Mouse (Mus musculus) MEL (cell line): ENCODE measurements around the gene Aplp2. TPM values are rescaled to one million over a fixed set of nuclear protein-coding genes. Genes with fewer than 3 reads are reported as not detected.

Experiments
- DNase-seq: peaks from one replicate; pipeline ENCODE4 v3.0.0; 2011; ENCODE audit warnings: low read depth, low spot score
- H3K27ac ChIP-seq: 2 replicates; pipeline ENCODE4 v1.5.1; 2012; ENCODE audit warnings: low read depth, mild to moderate bottlenecking, control low read depth, low read length, moderate library complexity; ENCODE audit not compliant: control insufficient read depth
- H3K27me3 ChIP-seq, 2 experiments: fragments of 150-350 bp in 1 of 2; sonication (generic) in 1 of 2; 2 replicates each; pipeline ENCODE4 v1.6.1; 2012; ENCODE audit warnings: low read length in 2 of 2, mild to moderate bottlenecking in 2 of 2, improper control_type of control experiment in 1 of 2, moderate library complexity in 1 of 2; ENCODE audit not compliant: insufficient read depth in 2 of 2, control insufficient read depth in 1 of 2
- H3K36me3 ChIP-seq, 2 experiments: 2 replicates each; pipeline ENCODE4 v1.6.1; 2012 to 2014; ENCODE audit warnings: low read length in 2 of 2, improper control_type of control experiment in 1 of 2, inconsistent platforms in 1 of 2, mild to moderate bottlenecking in 1 of 2; ENCODE audit not compliant: insufficient read depth in 2 of 2, control insufficient read depth in 1 of 2
- H3K4me1 ChIP-seq, 2 experiments: fragments of 150-350 bp in 1 of 2; sonication (generic) in 1 of 2; 2 replicates each; pipeline ENCODE4 v1.6.1; 2012; ENCODE audit warnings: low read length in 2 of 2, improper control_type of control experiment in 1 of 2, mild to moderate bottlenecking in 1 of 2; ENCODE audit not compliant: insufficient read depth in 2 of 2, control insufficient read depth in 1 of 2
- H3K4me3 ChIP-seq, 2 experiments: fragments of 150-350 bp in 1 of 2; sonication (generic) in 1 of 2; 2 replicates each; pipeline ENCODE4 v1.5.1; 2012; ENCODE audit warnings: low read depth in 2 of 2, low read length in 2 of 2, mild to moderate bottlenecking in 2 of 2, moderate library complexity in 2 of 2, control low read depth in 1 of 2, improper control_type of control experiment in 1 of 2; ENCODE audit not compliant: control insufficient read depth in 1 of 2, insufficient read depth in 1 of 2
- H3K79me2 ChIP-seq: 2 replicates; pipeline ENCODE4 v1.6.1; 2012; ENCODE audit warnings: mild to moderate bottlenecking, low read length, moderate library complexity; ENCODE audit not compliant: control insufficient read depth, poor library complexity, insufficient read depth
- H3K9ac ChIP-seq: 2 replicates; pipeline ENCODE4 v1.6.1; 2012; ENCODE audit warnings: low read depth, mild to moderate bottlenecking, control low read depth, low read length, moderate library complexity; ENCODE audit not compliant: control insufficient read depth, poor library complexity, severe bottlenecking
- H3K9me3 ChIP-seq: fragments of 150-350 bp; sonication (generic); replicated peaks from 2 replicates; pipeline ENCODE4 v1.6.1; 2012; ENCODE audit warnings: mild to moderate bottlenecking, low read length, improper control_type of control experiment, moderate library complexity; ENCODE audit not compliant: insufficient read depth
- BHLHE40 ChIP-seq: IDR thresholded peaks from 2 replicates; pipeline ENCODE4 v1.6.1; 2012; ENCODE audit warnings: low read depth, mild to moderate bottlenecking, inconsistent platforms, low read length, improper control_type of control experiment, borderline replicate concordance
- CHD2 ChIP-seq: IDR thresholded peaks from 2 replicates; pipeline ENCODE4 v1.6.1; 2011; ENCODE audit warnings: low read length, improper control_type of control experiment
- CTCF ChIP-seq, 3 experiments: IDR thresholded peaks in 2 of 3; conservative IDR thresholded peaks in 1 of 3; 2 replicates each; pipeline ENCODE4 v1.5.1; 2011 to 2012; ENCODE audit warnings: low read length in 3 of 3, low read depth in 2 of 3, mild to moderate bottlenecking in 2 of 3, improper control_type of control experiment in 1 of 3, inconsistent platforms in 1 of 3, mixed read lengths in 1 of 3, moderate library complexity in 1 of 3; ENCODE audit not compliant: control insufficient read depth in 1 of 3, insufficient read depth in 1 of 3, poor library complexity in 1 of 3, severe bottlenecking in 1 of 3
- ELF1 ChIP-seq: IDR thresholded peaks from 2 replicates; pipeline ENCODE4 v1.6.1; 2014; ENCODE audit warnings: low read depth, mild to moderate bottlenecking, inconsistent platforms, low read length, improper control_type of control experiment, moderate library complexity
- EP300 ChIP-seq, 2 experiments: IDR thresholded peaks; 2 replicates each; pipeline ENCODE4 v1.6.1; 2011; ENCODE audit warnings: improper control_type of control experiment in 2 of 2, low read length in 2 of 2, low read depth in 1 of 2, mild to moderate bottlenecking in 1 of 2
- ETS1 ChIP-seq: IDR thresholded peaks from 2 replicates; pipeline ENCODE4 v1.6.1; 2012; ENCODE audit warnings: low read depth, mild to moderate bottlenecking, inconsistent platforms, low read length, improper control_type of control experiment, moderate library complexity
- GABPA ChIP-seq: IDR thresholded peaks from 2 replicates; pipeline ENCODE4 v1.6.1; 2012; ENCODE audit warnings: low read depth, mild to moderate bottlenecking, inconsistent platforms, low read length, improper control_type of control experiment, moderate library complexity
- GATA1 ChIP-seq: IDR thresholded peaks from 2 replicates; pipeline ENCODE4 v1.6.1; 2011; ENCODE audit warnings: low read depth, low read length, improper control_type of control experiment
- HCFC1 ChIP-seq: IDR thresholded peaks from 2 replicates; pipeline ENCODE4 v1.6.1; 2012; ENCODE audit warnings: low read depth, mild to moderate bottlenecking, inconsistent platforms, low read length, improper control_type of control experiment, moderate library complexity
- JUND ChIP-seq: IDR thresholded peaks from 2 replicates; pipeline ENCODE4 v1.6.1; 2011; ENCODE audit warnings: low read depth, mild to moderate bottlenecking, improper control_type of control experiment, low read length
- KAT2A ChIP-seq: conservative IDR thresholded peaks from 2 replicates; pipeline ENCODE4 v1.6.1; 2012; ENCODE audit warnings: low read depth, low read length, improper control_type of control experiment, inconsistent platforms
- MAFK ChIP-seq: IDR thresholded peaks from 2 replicates; pipeline ENCODE4 v1.6.1; 2011; ENCODE audit warnings: low read depth, mild to moderate bottlenecking, low read length, improper control_type of control experiment, borderline replicate concordance
- MAX ChIP-seq: IDR thresholded peaks from 2 replicates; pipeline ENCODE4 v1.6.1; 2011; ENCODE audit warnings: low read length, improper control_type of control experiment
- MAZ ChIP-seq: IDR thresholded peaks from 2 replicates; pipeline ENCODE4 v1.6.1; 2012; ENCODE audit warnings: low read depth, mild to moderate bottlenecking, inconsistent platforms, low read length, improper control_type of control experiment
- MEF2A ChIP-seq: IDR thresholded peaks from 2 replicates; pipeline ENCODE4 v1.6.1; 2014; ENCODE audit warnings: low read depth, mild to moderate bottlenecking, inconsistent platforms, low read length, improper control_type of control experiment; ENCODE audit not compliant: poor library complexity, insufficient replicate concordance, severe bottlenecking; ENCODE audit errors: extremely low read depth
- MXI1 ChIP-seq: IDR thresholded peaks from 2 replicates; pipeline ENCODE4 v1.6.1; 2011; ENCODE audit warnings: mild to moderate bottlenecking, low read depth, low read length, improper control_type of control experiment
- MYB ChIP-seq: IDR thresholded peaks from 2 replicates; pipeline ENCODE4 v1.6.1; 2011; ENCODE audit warnings: mild to moderate bottlenecking, low read depth, low read length, improper control_type of control experiment
- MYC ChIP-seq: IDR thresholded peaks from 2 replicates; pipeline ENCODE4 v1.6.1; 2011; ENCODE audit warnings: low read depth, mild to moderate bottlenecking, low read length, improper control_type of control experiment, moderate library complexity
- NELFE ChIP-seq: IDR thresholded peaks from 2 replicates; pipeline ENCODE4 v1.6.1; 2011; ENCODE audit warnings: low read depth, low read length, improper control_type of control experiment
- NRF1 ChIP-seq: IDR thresholded peaks from 2 replicates; pipeline ENCODE4 v1.6.1; 2014; ENCODE audit warnings: low read depth, mild to moderate bottlenecking, inconsistent platforms, low read length, improper control_type of control experiment, moderate library complexity; ENCODE audit not compliant: poor library complexity, insufficient read depth, severe bottlenecking
- POLR2A ChIP-seq, 2 experiments: IDR thresholded peaks; 2 replicates each; pipeline ENCODE4 v1.6.1; 2011 to 2012; ENCODE audit warnings: low read length in 2 of 2, mild to moderate bottlenecking in 2 of 2, control low read depth in 1 of 2, improper control_type of control experiment in 1 of 2, low read depth in 1 of 2, moderate library complexity in 1 of 2; ENCODE audit not compliant: control insufficient read depth in 1 of 2, insufficient read depth in 1 of 2, poor library complexity in 1 of 2
- POLR2AphosphoS2 ChIP-seq: IDR thresholded peaks from 2 replicates; pipeline ENCODE4 v1.6.1; 2011; ENCODE audit warnings: low read length, improper control_type of control experiment
- POLR2AphosphoS5 ChIP-seq: IDR thresholded peaks from 2 replicates; pipeline ENCODE4 v1.6.1; 2012; ENCODE audit warnings: low read depth, borderline replicate concordance, mild to moderate bottlenecking, inconsistent platforms, low read length, moderate library complexity, mixed read lengths
- RCOR1 ChIP-seq: IDR thresholded peaks from 2 replicates; pipeline ENCODE4 v1.6.1; 2012; ENCODE audit warnings: low read depth, mild to moderate bottlenecking, inconsistent platforms, low read length, improper control_type of control experiment
- SIN3A ChIP-seq: IDR thresholded peaks from 2 replicates; pipeline ENCODE4 v1.6.1; 2012; ENCODE audit warnings: low read length, improper control_type of control experiment, inconsistent platforms
- SMC3 ChIP-seq: IDR thresholded peaks from 2 replicates; pipeline ENCODE4 v1.6.1; 2011; ENCODE audit warnings: low read depth, low read length, improper control_type of control experiment
- TAL1 ChIP-seq: IDR thresholded peaks from 2 replicates; pipeline ENCODE4 v1.6.1; 2012; ENCODE audit warnings: mild to moderate bottlenecking, inconsistent platforms, low read length, moderate library complexity, mixed read lengths
- TBP ChIP-seq: IDR thresholded peaks from 2 replicates; pipeline ENCODE4 v1.8.0; 2011; ENCODE audit warnings: low read depth, low read length, improper control_type of control experiment
- TCF12 ChIP-seq: IDR thresholded peaks from 2 replicates; pipeline ENCODE4 v1.6.1; 2014; ENCODE audit warnings: low read depth, mild to moderate bottlenecking, inconsistent platforms, low read length, improper control_type of control experiment, moderate library complexity
- USF1 ChIP-seq: IDR thresholded peaks from 2 replicates; pipeline ENCODE4 v1.6.1; 2014; ENCODE audit warnings: low read depth, mild to moderate bottlenecking, inconsistent platforms, low read length, improper control_type of control experiment, moderate library complexity
- USF2 ChIP-seq, 2 experiments: IDR thresholded peaks; 2 replicates each; pipeline ENCODE4 v1.6.1; 2011 to 2012; ENCODE audit warnings: improper control_type of control experiment in 2 of 2, low read length in 2 of 2, borderline replicate concordance in 1 of 2, inconsistent platforms in 1 of 2, low read depth in 1 of 2, mild to moderate bottlenecking in 1 of 2; ENCODE audit not compliant: insufficient read depth in 1 of 2
- ZC3H11A ChIP-seq: IDR thresholded peaks from 2 replicates; pipeline ENCODE4 v1.6.1; 2012; ENCODE audit warnings: low read depth, mild to moderate bottlenecking, inconsistent platforms, low read length, improper control_type of control experiment
- ZKSCAN1 ChIP-seq: IDR thresholded peaks from 2 replicates; pipeline ENCODE4 v1.6.1; 2012; ENCODE audit warnings: low read depth, mild to moderate bottlenecking, inconsistent platforms, low read length, improper control_type of control experiment, moderate library complexity
- ZMIZ1 ChIP-seq: IDR thresholded peaks from 2 replicates; pipeline ENCODE4 v1.6.1; 2012; ENCODE audit warnings: low read depth, mild to moderate bottlenecking, inconsistent platforms, low read length, improper control_type of control experiment, moderate library complexity
- ZNF384 ChIP-seq: IDR thresholded peaks from 2 replicates; pipeline ENCODE4 v1.6.1; 2012; ENCODE audit warnings: low read depth, mild to moderate bottlenecking, inconsistent platforms, low read length, improper control_type of control experiment
- polyA plus RNA-seq, 2 experiments: library from polyadenylated mRNA; stranded (reverse) in 1 of 2; unstranded in 1 of 2; fragments of >175 nt in 1 of 2; fragments of >200 nt in 1 of 2; gene quantifications; 2 replicates each; pipeline versions ENCODE4 v1.2.1 to v1.2.4; 2012; ENCODE audit warnings: low replicate concordance in 2 of 2, low read depth in 1 of 2; ENCODE audit not compliant: insufficient read length in 2 of 2, insufficient read depth in 1 of 2, missing spikeins in 1 of 2
- total RNA-seq: library from RNA; depleted of rRNA; stranded (reverse); fragments of 300-350 nt; gene quantifications from 2 replicates; pipeline ENCODE4 v1.2.3, GENCODE M21; 2012; rRNA removed

Gene Aplp2
- 33.5 and 37.6 TPM in 2 replicates for total RNA-seq
- polyA plus RNA-seq, result 10 to 100 TPM in 1 of 2 experiments, not detected in 1; 60.6 TPM

DNA sequence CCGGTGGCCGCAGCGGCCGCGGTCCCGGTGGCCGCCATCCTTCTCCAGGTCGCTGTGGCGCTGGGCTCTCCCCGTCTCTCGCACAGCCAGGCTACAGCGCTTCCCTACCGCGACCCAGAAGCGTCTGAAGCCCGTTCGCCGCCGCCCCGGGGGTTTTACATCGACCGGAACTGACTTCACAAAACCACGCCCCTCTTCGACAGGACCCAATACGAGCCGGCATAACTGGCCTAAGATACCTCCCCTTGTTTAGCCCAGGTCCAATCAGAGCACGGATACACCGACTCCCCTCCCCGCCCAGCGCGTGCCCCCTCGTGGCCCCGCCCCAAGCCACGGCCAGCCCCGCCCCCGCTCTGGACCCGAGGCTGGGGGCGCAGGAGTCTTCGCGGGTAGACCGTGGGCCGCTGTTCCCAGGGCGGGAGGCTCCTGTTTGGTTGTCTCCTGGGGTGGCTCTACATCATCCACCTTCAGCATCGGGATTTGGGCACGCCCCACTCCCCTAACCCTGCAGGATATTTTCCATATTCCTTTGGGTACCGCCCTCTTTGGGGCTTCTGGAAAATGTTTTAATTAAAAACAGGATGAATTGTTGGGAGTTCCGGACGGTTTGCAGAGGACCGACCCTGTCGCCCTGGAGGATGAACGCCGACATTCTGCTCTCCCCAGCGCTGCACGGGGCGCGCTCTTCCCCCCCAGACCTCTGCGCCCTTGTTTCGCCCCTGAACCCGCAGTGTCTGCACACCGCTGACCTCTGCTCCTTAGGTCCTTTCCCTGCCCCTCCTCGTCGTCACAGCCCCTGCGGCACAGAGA is at the start of gene Aplp2:
TSS of gene Aplp2 (minus strand) at position 126 of the 810 bp plus-strand sequence.
- peaks cover 4 to 16% of the 10 kb centered on the region in 2 experiments; a peak in 3 of 4 replicates for H3K4me1 ChIP-seq
- peak within 1 kb of the TSS; percentile 81 to 99 for H3K4me3 ChIP-seq
- H3K9ac ChIP-seq, result peak within 1 kb of the TSS; percentile 93
- H3K9me3 ChIP-seq, result no peaks in the 10 kb centered on the region
- DNase-seq, result peak; percentile 98
- peaks cover 11% of the 10 kb centered on the region for H3K79me2 ChIP-seq
- peaks cover 0 to 11% of the 10 kb centered on the region in 2 experiments; a peak in 2 of 4 replicates for H3K36me3 ChIP-seq
- no peaks in the 10 kb centered on the region for H3K27me3 ChIP-seq
- H3K27ac ChIP-seq, result peak within 1 kb of the TSS; percentile 27; the same call in 1 of the 2 replicates
- TF ChIP-seq TAL1, result no peak
- TF ChIP-seq MAX, result 0 out of 2 replicates have a peak, but pooled peaks have one; percentile 28
- TF ChIP-seq ZKSCAN1, result no peak
- no peak for TF ChIP-seq ZNF384
- TF ChIP-seq CHD2, result no peak; the same call in 1 of the 2 replicates
- TF ChIP-seq JUND, result no peak
- TF ChIP-seq EP300 (IDR thresholded peaks at IDR 0.05; ENCODE audit: low read depth in 1 of 2, low read length in 2 of 2), result no peak
- TF ChIP-seq POLR2AphosphoS5, result 0 out of 2 replicates have a peak, but pooled peaks have one; percentile 74
- TF ChIP-seq NELFE, result peak; percentile 99
- peak; percentile 95 for TF ChIP-seq POLR2AphosphoS2
- TF ChIP-seq BHLHE40, result no peak
- TF ChIP-seq SMC3, result no peak
- peak; percentile 77 for TF ChIP-seq HCFC1
- no peak for TF ChIP-seq USF2 (IDR thresholded peaks at IDR 0.05; ENCODE audit: borderline replicate concordance in 1 of 2, insufficient read depth in 1 of 2, low read depth in 1 of 2, low read length in 2 of 2)
- no peak; the same call in 1 of the 2 replicates for TF ChIP-seq KAT2A
- TF ChIP-seq ZC3H11A, result no peak
- peak; percentile 35; the same call in 1 of the 2 replicates for TF ChIP-seq USF1
- TF ChIP-seq MXI1, result no peak
- TF ChIP-seq MAZ, result peak; percentile 100
- TF ChIP-seq NRF1, result no peak
- TF ChIP-seq MAFK, result no peak
- peak; percentile 48; the same call in 1 of the 2 replicates for TF ChIP-seq RCOR1
- no peak for TF ChIP-seq GATA1
- no peak for TF ChIP-seq MYC
- peak; percentile 95 to 99 for TF ChIP-seq POLR2A (IDR thresholded peaks at IDR 0.05; ENCODE audit: control insufficient read depth in 1 of 2, insufficient read depth in 1 of 2, low read depth in 1 of 2, low read length in 2 of 2, poor library complexity in 1 of 2)
- no peak for TF ChIP-seq MYB
- TF ChIP-seq ZMIZ1, result peak; percentile 97
- TF ChIP-seq MEF2A, result no peak
- TF ChIP-seq SIN3A, result peak; percentile 80
- no peak for TF ChIP-seq GABPA
- TF ChIP-seq TBP, result peak; percentile 98
- TF ChIP-seq CTCF (IDR thresholded peaks at IDR 0.05 in 2 of 3, conservative IDR thresholded peaks at IDR 0.05 in 1 of 3; ENCODE audit: control insufficient read depth in 1 of 3, insufficient read depth in 1 of 3, low read depth in 2 of 3, low read length in 3 of 3, poor library complexity in 1 of 3, severe bottlenecking in 1 of 3), result no peak
- TF ChIP-seq TCF12, result peak; percentile 88
- 0 out of 2 replicates have a peak, but pooled peaks have one; percentile 60 for TF ChIP-seq ELF1
- peak; percentile 39; the same call in 1 of the 2 replicates for TF ChIP-seq ETS1
